Mouse (Mus musculus) splenic B cell, adult 2 months (primary cell): Measurements from ENCODE around the gene Creb5.

Source experiments
- DNase-seq: peaks from one replicate; pipeline ENCODE4 v3.0.0-alpha.2; 2011; ENCODE audit warnings: low read depth, low spot score
- H3K27me3 ChIP-seq: 2 replicates; pipeline ENCODE4 v1.6.1; 2012; ENCODE audit warnings: mild to moderate bottlenecking, low read length, moderate library complexity, mixed read lengths; ENCODE audit not compliant: control insufficient read depth, poor library complexity, insufficient read depth, severe bottlenecking
- H3K36me3 ChIP-seq: 2 replicates; pipeline ENCODE4 v1.6.1; 2012; ENCODE audit warnings: mild to moderate bottlenecking, low read length, moderate library complexity, mixed read lengths; ENCODE audit not compliant: control insufficient read depth, poor library complexity, insufficient read depth, severe bottlenecking

Gene Creb5

DNA sequence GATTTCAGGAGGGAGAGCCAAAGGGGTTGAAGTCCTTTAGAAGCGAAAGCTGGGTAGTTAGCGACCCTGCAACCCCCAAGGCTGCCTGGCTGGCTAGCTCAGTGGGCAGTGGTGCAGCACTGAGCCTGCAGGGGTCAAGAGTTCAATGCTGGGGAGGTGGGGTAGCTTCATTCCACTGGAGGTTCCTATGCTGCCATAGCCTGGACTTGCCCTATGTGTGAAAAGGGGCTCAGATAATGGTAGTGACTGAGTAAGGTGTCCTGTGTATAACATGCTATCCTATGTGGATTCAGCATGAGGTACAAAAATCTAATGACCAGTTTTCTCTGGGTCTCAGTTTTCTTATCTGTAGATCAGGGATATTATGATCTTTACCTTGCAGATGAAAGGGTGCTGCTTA lies 182.6 kb downstream of the Creb5 start:
- H3K27me3 ChIP-seq: no peaks in the 10 kb centered on the region
- DNase-seq: no peak

DNA sequence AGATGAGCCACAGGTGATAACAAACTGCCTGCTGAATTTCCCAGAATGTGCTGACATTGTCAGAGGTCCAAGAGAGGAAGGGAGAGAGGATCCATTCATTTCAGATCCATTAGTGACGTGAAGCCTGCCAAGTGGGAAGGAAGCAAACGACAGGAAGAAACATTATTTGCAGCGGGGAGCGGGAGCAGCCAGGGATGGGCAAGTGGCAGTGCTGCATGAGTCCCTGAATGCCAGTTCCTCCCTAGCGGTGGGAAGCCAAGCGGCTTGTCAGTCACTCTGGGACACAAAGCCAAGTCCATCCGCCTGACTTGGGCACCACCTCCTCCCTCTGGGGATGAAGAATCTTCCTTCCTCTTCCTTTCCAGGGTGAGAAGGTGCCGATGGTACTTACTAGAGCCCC lies 183.5 kb downstream of the Creb5 start:
- H3K36me3 ChIP-seq: no peaks in the 10 kb centered on the region
- no peak for DNase-seq
- no peaks in the 10 kb centered on the region for H3K27me3 ChIP-seq

More for the DNA sequence above, 182.6 kb downstream of the Creb5 start:
- no peaks in the 10 kb centered on the region for H3K36me3 ChIP-seq

DNA sequence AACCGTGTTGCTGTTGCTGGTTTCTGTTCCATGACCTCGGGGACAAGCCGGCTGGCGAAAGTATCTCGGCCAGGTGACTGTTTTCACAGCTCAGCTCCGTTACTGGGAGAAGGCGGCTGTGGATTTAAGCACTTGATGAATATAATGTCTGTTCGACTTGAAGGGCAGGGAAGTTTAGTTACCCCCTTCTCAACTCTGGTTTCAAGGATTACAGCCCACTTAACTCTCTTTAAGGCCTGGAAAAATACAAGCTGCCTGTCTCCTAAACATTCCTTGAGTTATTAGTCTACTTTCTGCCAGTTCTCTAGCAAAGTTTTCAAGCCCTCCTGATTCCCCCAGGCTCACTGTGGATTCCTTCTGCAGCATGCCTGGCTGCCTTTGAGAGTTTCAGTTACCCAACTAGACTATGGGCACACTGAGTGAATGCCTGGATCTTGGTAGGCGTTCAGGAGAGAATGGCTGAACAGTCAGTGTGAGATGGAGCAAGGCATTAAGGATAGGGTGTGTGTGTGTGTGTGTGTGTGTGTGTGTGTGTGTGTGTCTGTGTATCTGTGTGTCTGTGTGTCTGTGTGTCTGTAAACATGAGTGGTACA lies 184.0 kb downstream of the Creb5 start:
- no peaks in the 10 kb centered on the region for H3K36me3 ChIP-seq
- no peak for DNase-seq

DNA sequence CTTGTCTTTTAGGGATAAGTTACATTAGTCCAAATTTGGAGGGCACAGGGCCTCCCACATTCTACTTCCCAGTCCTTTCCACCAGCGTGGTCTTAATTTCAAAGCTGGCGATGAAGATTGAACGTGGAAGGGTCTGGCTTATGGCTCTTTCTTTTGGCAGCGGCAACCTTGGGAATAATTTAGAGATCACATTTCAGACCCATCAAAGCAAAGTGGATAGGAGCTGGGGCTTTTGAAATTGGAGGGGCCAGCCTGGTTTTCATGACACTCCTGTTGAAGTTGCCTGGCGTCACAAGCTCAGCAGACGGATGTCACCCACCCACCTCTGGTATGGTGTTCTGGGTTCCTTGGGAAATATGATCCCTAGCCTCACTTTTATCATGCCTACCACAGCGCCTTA lies 185.7 kb downstream of the Creb5 start:
- H3K36me3 ChIP-seq: no peaks in the 10 kb centered on the region
- no peaks in the 10 kb centered on the region for H3K27me3 ChIP-seq
- DNase-seq: no peak

More for the DNA sequence above, 184.0 kb downstream of the Creb5 start:
- H3K27me3 ChIP-seq: no peaks in the 10 kb centered on the region

DNA sequence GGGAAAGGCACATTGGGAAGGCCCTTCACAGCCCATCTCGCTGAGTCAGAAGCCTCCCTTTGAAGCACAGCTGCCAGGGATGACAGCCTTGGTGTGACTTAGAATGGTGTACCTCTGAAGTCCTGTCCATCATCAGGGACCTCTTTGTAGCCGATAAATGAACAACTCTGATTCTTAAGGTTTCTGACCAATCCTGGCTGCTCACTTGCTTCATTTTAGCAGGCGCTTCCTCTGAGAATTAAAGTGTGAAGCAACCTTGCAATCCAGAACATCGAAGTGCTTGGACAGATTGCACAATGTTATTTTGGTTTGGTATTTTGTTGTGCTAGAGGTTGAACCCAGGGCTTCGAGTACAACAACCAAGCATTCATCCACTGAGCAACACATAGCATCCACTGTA lies 190.4 kb downstream of the Creb5 start:
- Histone ChIP-seq H3K27me3 (no peaks in the 10 kb centered on the region), H3K36me3 (no peaks in the 10 kb centered on the region)
- DNase-seq: no peak

DNA sequence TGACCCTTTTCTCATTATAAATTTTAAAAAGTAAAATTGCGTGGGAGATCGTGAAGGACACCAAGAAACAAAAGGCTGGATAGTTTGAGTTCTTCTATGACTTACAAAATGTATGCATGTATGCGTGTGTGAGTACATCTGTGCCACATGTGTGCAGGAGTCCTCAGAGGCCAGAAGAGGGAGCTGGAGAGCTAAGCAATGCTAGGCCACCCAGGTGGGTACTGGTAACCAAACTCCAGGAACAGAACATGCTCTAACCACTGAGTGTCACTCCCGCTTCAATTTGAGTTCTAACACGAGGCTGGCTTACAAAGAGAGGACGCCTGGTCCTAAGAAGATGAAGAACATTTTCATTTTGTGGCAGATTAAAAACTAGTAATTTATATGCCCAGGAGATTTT lies 203.8 kb downstream of the Creb5 start:
- no peaks in the 10 kb centered on the region; the same call in 1 of the 2 replicates for H3K27me3 ChIP-seq
- DNase-seq: no peak
- no peaks in the 10 kb centered on the region for H3K36me3 ChIP-seq

DNA sequence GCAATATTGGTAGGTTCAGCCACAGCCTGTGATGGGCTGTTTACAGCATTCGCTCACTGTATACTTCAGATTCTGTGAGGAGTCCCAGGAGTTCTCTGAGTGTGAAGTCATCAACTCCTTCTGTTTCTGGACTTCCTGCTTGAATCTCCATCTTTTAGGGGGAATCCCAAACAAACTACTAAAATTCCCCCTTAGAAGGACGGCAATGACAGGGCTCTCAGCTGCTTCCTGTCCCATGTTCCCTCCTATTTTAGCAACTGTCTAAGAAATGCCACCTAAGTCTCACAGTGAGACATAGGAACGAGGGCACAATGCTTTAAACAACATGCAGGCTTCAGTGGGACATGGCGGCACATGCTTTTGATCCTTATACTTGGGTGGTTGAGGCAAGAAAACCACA lies 204.3 kb downstream of the Creb5 start:
- Histone ChIP-seq H3K36me3 (no peaks in the 10 kb centered on the region), H3K27me3 (no peaks in the 10 kb centered on the region; the same call in 1 of the 2 replicates)
- no peak for DNase-seq

DNA sequence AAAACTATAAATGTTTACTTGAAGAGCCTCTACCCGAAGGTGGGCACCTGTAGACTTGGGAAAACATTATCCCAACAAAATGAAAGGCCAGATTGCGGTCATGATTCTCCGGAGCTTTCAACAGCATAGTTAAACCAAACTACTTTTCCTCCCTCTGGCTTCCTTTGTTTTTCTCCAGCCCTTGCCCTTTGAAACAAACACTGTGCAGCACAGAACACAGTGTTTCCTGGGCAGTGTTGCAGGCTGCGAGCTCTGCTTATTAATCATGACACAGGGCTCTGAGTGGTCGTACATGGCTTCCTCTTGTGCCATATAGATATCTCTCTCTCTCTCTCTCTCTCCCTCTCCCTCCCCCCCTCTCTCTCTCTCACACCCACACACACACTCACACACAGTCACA lies 206.8 kb downstream of the Creb5 start:
- H3K27me3 ChIP-seq: no peaks in the 10 kb centered on the region; the same call in 1 of the 2 replicates
- DNase-seq: no peak

DNA sequence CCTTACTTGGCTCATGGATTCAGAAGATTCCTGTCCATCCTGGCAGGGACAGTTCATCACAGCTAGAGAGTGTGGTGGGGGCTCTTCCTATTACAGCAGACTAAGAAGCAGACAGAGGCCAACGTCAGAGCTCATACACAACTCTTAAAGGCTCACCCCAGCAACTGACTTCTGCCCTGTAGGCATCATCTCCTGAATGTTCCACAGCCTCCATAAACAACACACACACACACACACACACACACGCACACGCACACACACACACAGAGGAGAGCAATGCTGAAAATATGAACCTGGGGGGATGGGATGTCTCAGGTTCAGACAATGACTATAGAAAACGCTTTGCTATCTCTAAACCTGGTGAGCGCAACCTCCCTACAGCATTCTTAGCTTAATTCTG lies 208.6 kb downstream of the Creb5 start:
- Histone ChIP-seq H3K36me3 (no peaks in the 10 kb centered on the region), H3K27me3 (no peaks in the 10 kb centered on the region; the same call in 1 of the 2 replicates)
- no peak for DNase-seq

More for the DNA sequence above, 206.8 kb downstream of the Creb5 start:
- H3K36me3 ChIP-seq: no peaks in the 10 kb centered on the region

DNA sequence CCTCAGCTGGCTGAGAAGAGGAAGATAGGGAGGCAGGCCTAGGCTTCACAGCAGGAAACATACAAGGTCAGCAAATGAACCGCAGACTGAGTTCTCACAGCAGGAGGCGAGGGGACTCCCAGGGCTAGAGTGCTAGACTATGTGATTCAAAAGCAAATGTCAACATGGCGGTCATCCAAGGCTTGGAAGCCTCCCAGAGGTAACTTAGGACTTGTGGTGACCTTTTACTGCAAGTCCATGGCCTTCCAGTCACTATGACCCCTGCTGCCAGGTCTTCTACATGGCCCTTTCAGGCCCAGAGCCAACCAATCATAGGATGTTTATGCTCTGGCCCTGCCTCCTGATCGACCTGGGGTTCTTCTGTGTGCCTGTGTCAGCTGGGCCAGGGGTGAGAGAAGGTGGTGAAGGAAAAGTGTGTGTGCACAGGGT lies 209.3 kb downstream of the Creb5 start:
- H3K27me3 ChIP-seq: no peaks in the 10 kb centered on the region
- no peaks in the 10 kb centered on the region for H3K36me3 ChIP-seq
- no peak for DNase-seq

DNA sequence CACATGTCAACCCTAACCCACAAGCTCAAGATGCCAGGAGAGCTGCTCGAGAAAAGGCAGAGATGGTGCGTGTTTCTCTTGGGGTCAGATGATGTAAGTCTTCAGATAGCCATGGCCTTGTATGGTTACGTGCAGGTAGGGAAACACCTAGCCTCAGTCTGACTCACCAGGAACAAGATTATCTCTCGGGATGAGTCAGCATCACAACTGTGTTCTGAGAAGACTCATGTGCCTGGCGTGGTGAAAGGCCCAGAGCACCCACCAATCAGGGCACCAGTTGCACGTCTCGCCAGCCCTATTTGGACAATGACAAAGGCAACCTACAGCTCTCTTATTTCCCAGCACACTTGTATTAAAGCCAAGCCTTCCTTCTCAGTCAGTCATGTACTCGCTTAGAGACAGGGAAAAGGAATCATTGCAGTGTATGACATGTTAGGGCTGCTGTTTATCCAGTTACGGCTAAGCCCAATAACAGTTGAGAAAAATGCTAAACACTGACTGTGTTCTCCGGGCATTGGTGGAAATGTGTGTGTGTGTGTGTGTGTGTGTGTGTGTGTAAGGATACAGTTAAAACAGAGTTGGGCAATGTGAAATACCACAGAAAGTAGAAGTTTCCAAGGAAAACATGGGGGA lies 210.9 kb downstream of the Creb5 start:
- Histone ChIP-seq H3K36me3 (no peaks in the 10 kb centered on the region), H3K27me3 (no peaks in the 10 kb centered on the region)
- DNase-seq: no peak

DNA sequence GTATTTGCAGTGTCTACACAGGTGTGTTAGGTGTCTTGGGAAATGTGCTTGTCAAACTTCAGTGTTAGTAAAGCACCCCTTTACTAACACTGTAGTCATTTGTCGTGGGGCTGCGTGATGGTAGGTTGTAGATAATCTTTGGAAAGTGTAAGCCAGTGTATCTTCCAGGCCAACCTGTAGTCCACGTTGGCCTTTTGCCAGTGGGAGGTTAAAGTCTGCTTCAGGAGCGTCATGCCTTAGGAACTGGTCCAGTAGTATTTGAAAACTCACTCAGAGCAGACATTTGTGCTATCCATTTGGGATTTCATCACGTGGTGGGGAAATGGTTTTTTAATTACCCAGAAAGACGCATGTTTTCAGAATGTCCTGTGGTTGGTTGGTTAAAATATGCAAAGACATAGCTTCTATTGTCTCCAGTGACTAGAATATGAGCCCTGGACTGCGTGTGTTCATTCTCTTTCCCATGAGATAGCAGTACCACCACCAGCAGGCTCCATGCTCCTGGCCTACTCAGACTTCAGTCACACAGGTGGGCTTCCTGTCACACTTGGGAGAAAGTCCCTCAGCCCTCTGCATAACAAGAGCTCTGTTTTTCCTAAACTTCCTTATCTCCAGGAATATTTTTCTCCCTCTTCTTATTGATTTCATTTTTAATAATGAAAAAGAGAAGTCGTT lies 212.7 kb downstream of the Creb5 start:
- Histone ChIP-seq H3K27me3 (no peaks in the 10 kb centered on the region), H3K36me3 (no peaks in the 10 kb centered on the region)
- DNase-seq: no peak

DNA sequence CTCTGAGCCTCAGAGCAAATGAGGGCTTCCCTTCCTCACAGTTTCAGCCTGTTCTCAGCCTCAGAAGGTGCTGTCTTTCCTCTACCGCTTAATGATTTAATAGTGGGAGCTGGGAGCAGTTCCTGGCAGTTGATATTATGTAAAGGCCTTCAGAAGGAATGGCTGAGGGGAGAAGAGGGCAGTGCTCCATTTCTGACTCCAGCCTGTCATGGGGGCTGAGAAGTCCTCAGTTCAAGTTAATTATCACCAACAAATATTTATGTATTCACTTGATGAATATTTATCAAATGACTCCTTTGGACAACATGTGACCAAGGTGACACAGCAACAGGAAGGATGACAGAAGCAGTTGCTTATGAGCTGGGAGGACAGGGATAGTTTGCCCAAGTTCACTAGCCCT lies 214.2 kb downstream of the Creb5 start:
- H3K27me3 ChIP-seq: no peaks in the 10 kb centered on the region
- no peak for DNase-seq
- no peaks in the 10 kb centered on the region for H3K36me3 ChIP-seq

DNA sequence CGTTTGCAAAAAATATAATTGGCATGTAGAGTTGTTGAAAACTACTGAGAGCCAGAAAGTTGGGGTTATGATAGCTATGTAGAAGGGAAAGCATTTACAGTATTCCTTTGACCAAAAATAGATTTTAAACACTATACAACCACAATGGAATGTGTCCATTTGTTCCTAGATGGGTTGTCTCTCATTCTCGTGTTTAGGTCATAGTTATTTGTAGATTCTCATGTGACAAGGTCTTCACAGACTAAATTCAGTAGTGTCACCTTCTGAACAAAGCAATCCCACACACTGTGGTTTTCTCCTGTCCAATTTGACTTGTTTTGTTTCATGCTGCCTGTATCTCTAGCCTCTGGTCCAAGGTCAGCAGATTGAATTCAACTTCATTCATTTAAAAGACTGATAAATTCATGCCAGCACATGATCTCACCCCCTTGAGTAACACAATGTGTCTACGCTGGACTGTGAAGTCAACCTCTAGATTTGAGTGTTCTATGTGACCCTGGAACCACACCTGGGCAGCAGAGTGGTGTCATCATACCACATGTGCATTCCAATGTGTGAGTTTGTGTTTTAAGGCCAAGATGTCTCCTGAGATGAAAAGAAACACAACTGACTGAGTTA lies 220.0 kb downstream of the Creb5 start:
- no peaks in the 10 kb centered on the region for H3K36me3 ChIP-seq
- no peak for DNase-seq
- no peaks in the 10 kb centered on the region for H3K27me3 ChIP-seq

DNA sequence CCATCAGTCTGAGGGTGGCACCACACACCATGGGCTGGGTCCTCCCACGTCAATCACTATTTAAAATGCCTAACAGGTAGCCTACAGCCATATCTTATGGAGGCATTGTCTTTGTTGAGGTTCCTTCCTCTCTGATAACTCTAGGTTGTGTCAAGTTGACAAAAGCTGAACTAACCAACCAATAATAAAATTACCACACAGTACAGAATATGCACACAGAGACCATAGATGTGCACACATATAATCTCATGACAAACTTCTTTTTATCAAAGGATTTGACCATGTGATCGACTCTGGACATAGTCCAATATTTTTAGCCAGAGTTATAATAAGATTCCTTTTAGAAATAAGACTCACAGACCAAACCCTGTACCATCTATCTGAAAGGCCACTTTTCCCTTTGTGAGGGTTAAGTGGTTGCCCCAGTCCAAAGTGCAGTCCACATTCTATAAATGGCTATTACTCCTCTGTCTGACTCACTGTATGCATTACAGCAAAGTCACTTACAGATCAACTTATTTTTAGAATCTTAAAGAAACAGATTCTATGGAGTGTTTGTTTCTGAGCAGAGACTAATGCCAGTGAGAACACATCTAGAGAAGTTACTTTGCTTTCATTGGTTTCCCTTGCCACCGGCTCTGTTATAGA lies 221.9 kb downstream of the Creb5 start:
- Histone ChIP-seq H3K36me3 (no peaks in the 10 kb centered on the region), H3K27me3 (no peaks in the 10 kb centered on the region)
- no peak for DNase-seq
